Mouse (Mus musculus): ENCODE results near the gene Lsp1. TPM values are rescaled to one million over a fixed set of nuclear protein-coding genes. Genes with fewer than 3 reads are reported as not detected.

Lsp1 gene
- polyA plus RNA-seq, 1 experiment from 2014 or later: 5.8 TPM

GRCm38 (mm10) chr7:142470171-142470691, 9.6 kb downstream of the Lsp1 start:
- DNase-seq (ENCODE audit: low spot score): no peak
- Histone ChIP-seq H3K4me1 (ENCODE audit: control insufficient read depth, insufficient read depth, low read length) (peaks cover 3% of the 10 kb centered on the region; the same call in 1 of the 2 replicates), H3K27ac (ENCODE audit: low read depth, low read length) (no peak overlapping the region), H3K27me3 (replicated peaks; ENCODE audit: control insufficient read depth, insufficient read depth, low read length) (no peaks in the 10 kb centered on the region), H3K36me3 (ENCODE audit: control insufficient read depth, insufficient read depth, low read length) (no peaks in the 10 kb centered on the region), H3K4me2 (ENCODE audit: low read length) (no peak overlapping the region), H3K9ac (ENCODE audit: low read length) (no peak overlapping the region), H3K9me3 (replicated peaks; ENCODE audit: control insufficient read depth, low read length) (no peaks in the 10 kb centered on the region), H3K4me3 (ENCODE audit: low read depth, low read length) (no peak overlapping the region)
- no peak for ATAC-seq
- WGBS: 83% methylated on average over 7 of the region's 7 CpGs

DNA sequence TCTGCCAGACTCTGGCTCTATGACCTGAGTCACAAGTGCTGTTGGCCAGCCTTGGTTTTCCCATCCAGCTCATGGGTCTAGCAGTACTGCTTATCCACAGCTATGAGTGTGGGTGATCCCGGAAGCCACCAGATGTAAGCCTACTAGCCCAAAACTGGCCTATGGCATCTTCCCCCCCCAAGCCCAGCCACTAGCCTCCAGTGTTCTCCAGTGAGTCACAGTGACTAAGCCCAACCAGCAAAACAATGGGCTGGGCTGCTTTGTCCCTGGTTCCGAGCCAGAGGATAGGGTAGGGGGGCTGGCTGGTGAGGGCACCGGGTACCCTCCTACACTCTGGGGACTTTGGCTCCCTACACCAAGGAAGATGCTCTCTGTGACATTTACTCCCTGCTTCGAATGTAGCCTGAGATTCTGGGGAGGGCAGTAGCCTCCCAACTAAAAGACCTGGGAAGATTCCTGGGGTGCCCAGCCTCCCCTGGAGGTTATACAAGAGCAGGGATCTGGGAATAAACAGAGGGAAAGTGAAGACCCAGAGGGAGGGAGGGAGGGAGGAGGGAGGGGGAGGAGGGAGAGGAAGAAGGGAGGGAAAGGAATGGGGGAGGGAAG, 10.3 kb downstream of the Lsp1 start:
- 0 out of 2 replicates have a peak, but pooled peaks have one; percentile 20 for ATAC-seq
- DNase-seq (ENCODE audit: low spot score): peak; percentile 34
- no peak overlapping the region for H3K4me3 ChIP-seq (ENCODE audit: low read depth, low read length)
- 31% methylated on average over 4 of the region's 4 CpGs for WGBS
- H3K36me3 ChIP-seq (ENCODE audit: control insufficient read depth, insufficient read depth, low read length): no peaks in the 10 kb centered on the region
- H3K9ac ChIP-seq (ENCODE audit: low read length): no peak overlapping the region
- H3K4me2 ChIP-seq (ENCODE audit: low read length): no peak overlapping the region
- H3K4me1 ChIP-seq (ENCODE audit: control insufficient read depth, insufficient read depth, low read length): peaks cover 3% of the 10 kb centered on the region; the same call in 1 of the 2 replicates
- no peaks in the 10 kb centered on the region for H3K27me3 ChIP-seq (replicated peaks; ENCODE audit: control insufficient read depth, insufficient read depth, low read length)
- no peak overlapping the region for H3K27ac ChIP-seq (ENCODE audit: low read depth, low read length)
- H3K9me3 ChIP-seq (replicated peaks; ENCODE audit: control insufficient read depth, low read length): no peaks in the 10 kb centered on the region

DNA sequence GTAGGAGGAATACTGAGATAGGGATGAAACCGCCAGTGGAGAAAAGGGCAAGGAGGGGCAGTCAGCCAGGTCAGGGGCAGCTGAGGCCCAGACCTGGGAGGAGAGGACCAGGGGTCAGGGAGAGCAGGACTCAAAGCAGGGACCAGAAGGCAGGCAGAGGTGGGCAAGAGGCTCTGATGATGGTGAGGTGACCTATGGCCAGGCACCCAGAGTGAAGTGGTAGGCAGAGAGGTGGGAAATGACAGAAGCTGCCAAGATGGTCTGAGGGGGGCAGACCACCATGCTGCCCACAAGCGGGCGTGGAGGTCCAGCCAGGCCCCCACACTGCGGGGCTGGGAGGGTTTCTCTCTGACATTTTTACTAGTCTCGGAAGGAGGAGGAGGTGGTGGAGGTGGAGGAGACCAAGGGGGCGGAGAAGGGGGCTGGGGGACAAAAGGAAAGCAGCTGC, 10.8 kb downstream of the Lsp1 start:
- Histone ChIP-seq H3K27ac (ENCODE audit: low read depth, low read length) (no peak overlapping the region), H3K4me1 (ENCODE audit: control insufficient read depth, insufficient read depth, low read length) (peaks cover 3% of the 10 kb centered on the region; the same call in 1 of the 2 replicates), H3K27me3 (replicated peaks; ENCODE audit: control insufficient read depth, insufficient read depth, low read length) (no peaks in the 10 kb centered on the region), H3K4me3 (ENCODE audit: low read depth, low read length) (no peak overlapping the region), H3K9me3 (replicated peaks; ENCODE audit: control insufficient read depth, low read length) (no peaks in the 10 kb centered on the region), H3K36me3 (ENCODE audit: control insufficient read depth, insufficient read depth, low read length) (no peaks in the 10 kb centered on the region), H3K4me2 (ENCODE audit: low read length) (no peak overlapping the region), H3K9ac (ENCODE audit: low read length) (no peak overlapping the region)
- DNase-seq (ENCODE audit: low spot score) (no peak), ATAC-seq (no peak)
- 36% methylated on average over 6 of the region's 6 CpGs for WGBS

GRCm38 (mm10) chr7:142471884-142472570, 11.4 kb downstream of the Lsp1 start:
- DNase-seq (ENCODE audit: low spot score) (no peak), ATAC-seq (no peak)

GRCm38 (mm10) chr7:142472936-142473335, 12.3 kb downstream of the Lsp1 start:
- Histone ChIP-seq H3K4me2 (ENCODE audit: low read length) (no peak overlapping the region), H3K4me3 (ENCODE audit: low read depth, low read length) (no peak overlapping the region), H3K9me3 (replicated peaks; ENCODE audit: control insufficient read depth, low read length) (no peaks in the 10 kb centered on the region), H3K4me1 (ENCODE audit: control insufficient read depth, insufficient read depth, low read length) (peaks cover 3% of the 10 kb centered on the region; the same call in 1 of the 2 replicates), H3K36me3 (ENCODE audit: control insufficient read depth, insufficient read depth, low read length) (no peaks in the 10 kb centered on the region), H3K27ac (ENCODE audit: low read depth, low read length) (no peak overlapping the region), H3K9ac (ENCODE audit: low read length) (no peak overlapping the region), H3K27me3 (replicated peaks; ENCODE audit: control insufficient read depth, insufficient read depth, low read length) (no peaks in the 10 kb centered on the region)
- no peak for DNase-seq (ENCODE audit: low spot score)
- ATAC-seq: no peak
- WGBS: 91% methylated on average over 4 of the region's 4 CpGs

More at GRCm38 (mm10) chr7:142471884-142472570, 11.4 kb downstream of the Lsp1 start:
- Histone ChIP-seq H3K9ac (ENCODE audit: low read length) (peak overlapping the region; percentile 13; the same call in 1 of the 2 replicates), H3K36me3 (ENCODE audit: control insufficient read depth, insufficient read depth, low read length) (no peaks in the 10 kb centered on the region), H3K27ac (ENCODE audit: low read depth, low read length) (no peak overlapping the region), H3K9me3 (replicated peaks; ENCODE audit: control insufficient read depth, low read length) (no peaks in the 10 kb centered on the region), H3K4me1 (ENCODE audit: control insufficient read depth, insufficient read depth, low read length) (peaks cover 3% of the 10 kb centered on the region; the same call in 1 of the 2 replicates), H3K27me3 (replicated peaks; ENCODE audit: control insufficient read depth, insufficient read depth, low read length) (no peaks in the 10 kb centered on the region), H3K4me3 (ENCODE audit: low read depth, low read length) (no peak overlapping the region), H3K4me2 (ENCODE audit: low read length) (no peak overlapping the region)
- 45% methylated on average over 15 of the region's 15 CpGs for WGBS

DNA sequence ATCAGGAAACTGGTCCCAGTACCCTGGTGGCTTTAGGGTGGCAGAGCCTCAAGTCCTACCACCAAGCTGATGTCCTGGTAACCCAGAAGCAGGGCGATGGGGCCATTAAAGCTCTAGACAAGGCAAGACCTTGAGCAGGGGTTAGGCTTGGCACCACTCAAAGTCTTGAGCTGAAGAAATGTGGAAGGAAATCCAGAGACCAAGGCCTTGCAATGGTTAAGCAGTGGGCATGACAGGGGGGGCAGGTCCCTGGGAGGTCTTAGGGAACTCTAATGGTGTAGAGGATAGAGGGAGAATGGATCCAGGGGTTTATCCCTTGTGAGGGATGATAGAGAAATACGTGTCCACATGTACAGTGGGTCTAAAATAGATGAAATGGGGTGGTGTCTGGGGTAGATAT, 12.9 kb downstream of the Lsp1 start:
- Histone ChIP-seq H3K9me3 (replicated peaks; ENCODE audit: control insufficient read depth, low read length) (no peaks in the 10 kb centered on the region), H3K9ac (ENCODE audit: low read length) (no peak overlapping the region), H3K4me1 (ENCODE audit: control insufficient read depth, insufficient read depth, low read length) (peaks cover 3% of the 10 kb centered on the region; the same call in 1 of the 2 replicates), H3K27ac (ENCODE audit: low read depth, low read length) (no peak overlapping the region), H3K4me2 (ENCODE audit: low read length) (no peak overlapping the region), H3K36me3 (ENCODE audit: control insufficient read depth, insufficient read depth, low read length) (no peaks in the 10 kb centered on the region), H3K4me3 (ENCODE audit: low read depth, low read length) (no peak overlapping the region), H3K27me3 (replicated peaks; ENCODE audit: control insufficient read depth, insufficient read depth, low read length) (no peaks in the 10 kb centered on the region)
- 84% methylated on average over 2 of the region's 2 CpGs for WGBS
- ATAC-seq (no peak), DNase-seq (ENCODE audit: low spot score) (no peak)

DNA sequence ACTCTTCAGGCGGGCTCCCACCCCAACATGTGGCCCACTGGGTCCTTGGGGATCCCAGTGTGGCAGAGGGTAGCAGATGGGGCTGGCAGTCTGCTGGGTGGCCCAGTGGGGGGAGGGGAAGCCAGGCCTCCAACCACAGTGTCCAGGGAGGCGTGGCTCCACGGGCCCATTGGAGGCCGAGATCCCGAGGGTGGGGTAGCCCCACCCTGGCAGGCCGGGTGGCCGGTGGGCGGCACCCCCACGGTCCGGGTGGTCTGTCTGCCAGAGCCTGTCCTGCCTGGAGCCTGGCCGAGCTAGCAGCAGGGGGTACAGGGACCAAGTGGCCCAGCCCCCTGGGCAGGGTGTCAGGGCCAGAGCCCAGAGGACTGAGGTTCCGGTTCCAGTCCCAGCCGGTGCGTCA, 14.2 kb downstream of the Lsp1 start:
- Histone ChIP-seq H3K4me3 (ENCODE audit: low read depth, low read length) (no peak overlapping the region), H3K9ac (ENCODE audit: low read length) (no peak overlapping the region), H3K4me1 (ENCODE audit: control insufficient read depth, insufficient read depth, low read length) (peaks cover 3% of the 10 kb centered on the region; the same call in 1 of the 2 replicates), H3K4me2 (ENCODE audit: low read length) (no peak overlapping the region), H3K36me3 (ENCODE audit: control insufficient read depth, insufficient read depth, low read length) (no peaks in the 10 kb centered on the region), H3K27me3 (replicated peaks; ENCODE audit: control insufficient read depth, insufficient read depth, low read length) (no peaks in the 10 kb centered on the region), H3K9me3 (replicated peaks; ENCODE audit: control insufficient read depth, low read length) (no peaks in the 10 kb centered on the region), H3K27ac (ENCODE audit: low read depth, low read length) (no peak overlapping the region)
- no peak for DNase-seq (ENCODE audit: low spot score)
- ATAC-seq: no peak
- WGBS: 86% methylated on average over 14 of the region's 14 CpGs

DNA sequence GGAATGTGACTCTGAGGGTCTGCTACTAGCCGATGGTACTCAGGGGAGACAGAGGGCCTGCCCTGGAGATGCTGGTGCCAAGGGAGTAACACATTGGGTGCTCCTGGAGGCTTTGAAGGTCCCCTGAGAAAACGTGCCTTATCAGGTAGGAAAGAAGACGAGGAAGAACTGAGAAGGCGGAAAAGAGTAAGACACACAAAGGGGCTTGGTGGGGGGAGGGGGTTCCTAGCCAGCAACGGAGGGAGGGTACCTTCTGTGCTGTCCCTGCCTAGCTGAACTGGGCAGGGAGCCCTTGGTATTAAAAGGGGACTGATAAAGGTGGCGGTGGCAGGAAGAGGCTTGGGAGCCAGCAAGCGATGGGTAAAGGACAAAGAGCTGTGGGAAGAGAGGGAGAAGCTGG, 15.0 kb downstream of the Lsp1 start:
- WGBS: 57% methylated on average over 7 of the region's 7 CpGs
- Histone ChIP-seq H3K36me3 (ENCODE audit: control insufficient read depth, insufficient read depth, low read length) (no peaks in the 10 kb centered on the region), H3K9ac (ENCODE audit: low read length) (no peak overlapping the region)

DNA sequence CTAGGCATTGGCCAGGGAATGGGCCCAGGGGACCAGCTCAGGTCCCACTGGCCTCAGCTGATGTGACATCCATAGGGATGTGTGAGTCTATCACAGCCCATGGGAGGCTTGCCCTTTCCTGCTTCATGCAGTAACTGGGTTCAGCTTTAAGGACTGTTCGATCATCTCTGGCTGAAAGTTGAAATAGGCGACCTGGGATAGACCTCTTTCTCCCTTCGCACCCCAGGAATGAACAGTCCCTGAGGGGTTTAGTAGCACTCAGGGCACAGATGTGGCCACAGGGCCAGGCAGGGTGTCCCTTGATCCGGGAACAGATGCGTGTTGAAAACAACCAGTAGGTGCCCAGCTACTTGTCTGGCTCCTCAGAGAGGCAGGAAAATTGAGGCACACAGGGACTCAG, 15.7 kb downstream of the Lsp1 start:
- ATAC-seq (no peak), DNase-seq (ENCODE audit: low spot score) (no peak)
- H3K27ac ChIP-seq (ENCODE audit: low read depth, low read length): no peak overlapping the region
- no peaks in the 10 kb centered on the region for H3K36me3 ChIP-seq (ENCODE audit: control insufficient read depth, insufficient read depth, low read length)
- 82% methylated on average over 5 of the region's 5 CpGs for WGBS
- no peak overlapping the region for H3K4me2 ChIP-seq (ENCODE audit: low read length)
- H3K9ac ChIP-seq (ENCODE audit: low read length): no peak overlapping the region
- H3K9me3 ChIP-seq (replicated peaks; ENCODE audit: control insufficient read depth, low read length): no peaks in the 10 kb centered on the region
- no peaks in the 10 kb centered on the region for H3K27me3 ChIP-seq (replicated peaks; ENCODE audit: control insufficient read depth, insufficient read depth, low read length)
- no peak overlapping the region for H3K4me3 ChIP-seq (ENCODE audit: low read depth, low read length)
- H3K4me1 ChIP-seq (ENCODE audit: control insufficient read depth, insufficient read depth, low read length): peaks cover under 1% of the 10 kb centered on the region

More for the DNA sequence above, 15.0 kb downstream of the Lsp1 start:
- no peaks in the 10 kb centered on the region for H3K27me3 ChIP-seq (replicated peaks; ENCODE audit: control insufficient read depth, insufficient read depth, low read length)
- no peak overlapping the region for H3K4me2 ChIP-seq (ENCODE audit: low read length)
- DNase-seq (ENCODE audit: low spot score): no peak
- H3K4me1 ChIP-seq (ENCODE audit: control insufficient read depth, insufficient read depth, low read length): peaks cover 3% of the 10 kb centered on the region; the same call in 1 of the 2 replicates
- no peak overlapping the region for H3K27ac ChIP-seq (ENCODE audit: low read depth, low read length)
- no peaks in the 10 kb centered on the region for H3K9me3 ChIP-seq (replicated peaks; ENCODE audit: control insufficient read depth, low read length)
- no peak overlapping the region for H3K4me3 ChIP-seq (ENCODE audit: low read depth, low read length)
- ATAC-seq: no peak
